Mouse (Mus musculus): ENCODE results near the gene 4930404H24Rik.

DNA sequence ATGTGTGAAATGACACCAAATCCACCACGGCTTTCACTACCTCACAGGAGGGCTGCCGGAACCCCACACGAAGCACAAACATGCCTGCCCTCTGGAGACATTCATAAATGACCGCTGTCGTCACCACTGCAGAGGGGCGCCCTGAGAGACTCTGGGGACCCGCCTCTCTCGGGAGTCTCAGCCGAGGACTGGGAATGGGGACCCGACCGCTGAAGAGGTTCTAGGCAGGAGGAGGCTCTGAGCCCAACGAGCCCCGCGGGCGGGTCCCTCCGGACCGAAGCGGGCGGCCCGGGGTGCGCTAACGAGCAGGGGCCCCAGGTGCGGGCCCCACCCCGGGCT is 442 bp upstream of the 4930404H24Rik start:
- TF ChIP-seq CTCF (IDR thresholded peaks at IDR 0.05; ENCODE audit: low read depth) (no peak), EP300 (IDR thresholded peaks at IDR 0.05; ENCODE audit: low read depth) (no peak)

Data from liver, embryonic 14.5 days (tissue).